Mouse (Mus musculus): ENCODE measurements around the gene Gm42372.

Gm42372 gene

GRCm38 (mm10) chr7:16959539-16960187 is 23.2 kb upstream of the Gm42372 start, which contains the start of gene Pnmal1:
Gene Pnmal1 (plus strand): TSS chr7:16959679.
- DNase-seq (ENCODE audit: low spot score in 2 of 2), result peak; percentile 88 to 95

DNA sequence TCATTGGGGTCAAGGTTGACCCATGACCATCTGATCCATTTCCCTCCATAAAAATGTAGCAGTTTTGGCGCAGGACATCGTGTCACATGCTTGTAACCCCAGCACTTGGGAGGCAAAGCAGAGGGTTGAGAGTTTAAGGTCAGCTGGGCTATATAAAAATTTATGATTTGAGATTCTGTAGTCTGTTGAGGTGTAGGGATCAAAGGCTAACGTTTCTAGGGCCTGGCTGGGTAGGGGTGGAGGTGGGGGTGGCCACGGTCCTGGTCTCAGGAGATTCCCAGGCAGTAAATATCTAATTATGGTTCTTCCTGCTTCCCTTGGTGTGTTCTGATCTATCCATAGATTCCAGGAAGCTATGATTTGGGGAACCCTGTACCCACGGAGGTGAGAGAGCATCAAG is 21.2 kb upstream of the Gm42372 start:
- DNase-seq (ENCODE audit: low spot score in 2 of 2), result no peak

DNA sequence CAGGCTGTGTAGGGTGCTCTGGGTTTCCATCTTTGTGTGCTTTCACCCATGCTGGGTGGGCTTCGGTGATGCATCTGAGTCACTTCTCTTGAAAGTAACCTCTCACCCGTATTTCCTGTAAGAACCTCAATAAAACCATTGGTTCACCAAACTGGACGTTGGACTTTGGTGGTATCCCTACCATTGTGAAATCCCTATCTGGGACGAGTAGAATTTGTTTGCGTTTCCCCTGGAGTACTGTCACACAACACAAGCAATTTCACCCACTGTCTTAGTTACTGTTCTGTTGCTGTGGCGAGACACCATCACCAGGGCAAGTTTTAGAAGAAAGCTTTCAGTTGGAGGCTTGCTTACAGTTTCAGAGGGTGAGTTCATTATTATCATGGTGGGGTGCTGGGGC is 14.5 kb upstream of the Gm42372 start:
- no peak for DNase-seq (ENCODE audit: low spot score in 2 of 2)

GRCm38 (mm10) chr7:16971160-16971559 is 11.7 kb upstream of the Gm42372 start:
- no peak for DNase-seq (ENCODE audit: low spot score in 2 of 2)

GRCm38 (mm10) chr7:16974018-16974417 is 8.9 kb upstream of the Gm42372 start:
- peak in 1 of 2 experiments; percentile 49 for DNase-seq (ENCODE audit: low spot score in 2 of 2)

DNA sequence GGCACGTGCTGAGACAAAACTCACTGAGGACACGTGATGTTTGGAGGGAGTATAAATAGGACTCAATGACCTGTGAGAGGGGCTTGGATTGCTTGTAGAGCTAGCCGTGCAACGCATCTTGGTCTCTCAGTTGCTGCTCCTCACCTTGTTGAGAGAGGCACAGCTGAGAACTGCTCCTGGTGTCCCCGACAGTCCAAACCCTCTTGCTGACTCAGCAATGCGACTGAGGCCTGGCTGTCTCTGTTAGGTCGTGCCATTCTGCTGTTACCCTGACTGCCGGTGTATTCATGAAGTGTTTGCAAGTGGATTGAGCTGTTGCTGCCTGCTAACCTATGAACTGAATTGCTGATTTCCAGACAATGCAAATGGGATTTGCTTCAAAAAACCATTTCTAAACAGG is 6.6 kb upstream of the Gm42372 start:
- no peak for DNase-seq (ENCODE audit: low spot score in 2 of 2)

GRCm38 (mm10) chr7:16978173-16978572 is 4.7 kb upstream of the Gm42372 start:
- DNase-seq (ENCODE audit: low spot score in 2 of 2), result no peak

GRCm38 (mm10) chr7:16978593-16978992 is 4.3 kb upstream of the Gm42372 start:
- DNase-seq (ENCODE audit: low spot score in 2 of 2), result no peak

- DNase-seq (ENCODE audit: low spot score in 2 of 2), result peak in 1 of 2 experiments; percentile 49
Observed at GRCm38 (mm10) chr7:16980348-16980747, 2.5 kb upstream of the Gm42372 start.

GRCm38 (mm10) chr7:16987541-16988149 is 4.8 kb downstream of the Gm42372 start:
- DNase-seq (ENCODE audit: low spot score in 2 of 2), result no peak

- no peak for DNase-seq (ENCODE audit: low spot score in 2 of 2)
Observed at GRCm38 (mm10) chr7:16988405-16988804, 5.5 kb downstream of the Gm42372 start.

DNA sequence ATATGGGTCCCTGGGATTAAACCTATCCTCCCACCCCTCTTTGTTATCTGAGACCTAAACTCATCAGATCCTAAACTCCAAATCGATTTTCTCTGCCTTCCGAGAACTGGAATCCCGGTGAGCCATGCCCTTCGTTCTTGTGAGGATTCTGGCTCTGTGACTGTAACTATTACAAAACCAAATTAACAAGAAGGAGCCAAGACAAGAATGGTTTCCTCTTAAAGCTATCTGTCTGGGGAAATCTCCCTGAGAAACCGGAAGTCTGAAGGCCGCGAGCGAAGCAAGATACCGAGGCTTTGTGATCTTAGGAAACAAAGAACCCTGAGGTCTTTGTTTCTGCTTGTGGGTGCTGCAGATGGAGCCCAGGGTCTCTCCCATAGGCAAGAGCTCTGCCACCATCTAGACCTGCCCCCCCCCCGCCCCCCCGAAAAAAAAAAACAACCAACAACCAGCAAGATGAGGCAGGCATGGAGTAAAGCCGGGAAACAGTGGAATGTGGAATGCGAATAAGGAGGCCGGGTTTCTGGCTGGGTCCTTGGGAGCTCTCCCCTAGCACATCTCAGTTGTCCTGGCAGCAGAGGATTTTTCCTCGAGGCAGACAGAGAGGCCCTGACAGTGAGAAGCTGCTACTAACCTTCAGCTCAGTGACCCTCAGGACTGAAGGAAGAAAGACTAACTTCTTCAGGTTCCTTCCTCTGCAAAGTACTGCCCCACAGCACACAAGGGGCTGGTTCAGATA is 7.3 kb downstream of the Gm42372 start:
- DNase-seq (ENCODE audit: low spot score in 2 of 2), result no peak

- no peak for DNase-seq (ENCODE audit: low spot score in 2 of 2)
Observed at GRCm38 (mm10) chr7:16991681-16992450, 9.0 kb downstream of the Gm42372 start.

GRCm38 (mm10) chr7:16992451-16992807 is 9.5 kb downstream of the Gm42372 start, which contains the start of gene Ccdc8:
Gene Ccdc8 (plus strand): TSS chr7:16992708.
- no peak for DNase-seq (ENCODE audit: low spot score in 2 of 2)

GRCm38 (mm10) chr7:16993651-16994399 is 10.9 kb downstream of the Gm42372 start:
- peak in 1 of 2 experiments; percentile 38 for DNase-seq (ENCODE audit: low spot score in 2 of 2)

GRCm38 (mm10) chr7:16994400-16994799 is 11.5 kb downstream of the Gm42372 start:
- DNase-seq (ENCODE audit: low spot score in 2 of 2), result no peak

DNA sequence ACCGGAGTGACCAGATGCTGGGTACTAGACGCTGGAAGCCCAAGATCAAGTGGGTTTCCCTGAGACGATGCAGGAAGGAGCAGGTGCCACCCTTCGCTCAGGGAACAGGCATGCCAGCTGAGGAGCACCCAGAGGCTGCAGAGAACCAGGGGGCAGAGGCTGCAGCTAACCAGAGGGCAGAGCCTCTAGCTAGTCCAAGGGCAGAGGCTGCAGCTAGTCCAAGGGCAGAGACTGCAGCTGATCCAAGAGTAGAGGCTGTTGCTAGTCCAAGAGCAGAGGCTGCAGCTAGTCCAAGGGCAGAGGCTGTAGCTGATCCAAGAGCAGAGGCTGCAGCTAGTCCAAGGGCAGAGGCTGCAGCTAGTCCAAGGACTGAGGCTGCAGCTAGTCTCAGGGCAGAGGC is 12.5 kb downstream of the Gm42372 start:
- DNase-seq (ENCODE audit: low spot score in 2 of 2), result no peak

- no peak for DNase-seq (ENCODE audit: low spot score in 2 of 2)
Observed at GRCm38 (mm10) chr7:16999233-16999632, 16.3 kb downstream of the Gm42372 start.

DNA sequence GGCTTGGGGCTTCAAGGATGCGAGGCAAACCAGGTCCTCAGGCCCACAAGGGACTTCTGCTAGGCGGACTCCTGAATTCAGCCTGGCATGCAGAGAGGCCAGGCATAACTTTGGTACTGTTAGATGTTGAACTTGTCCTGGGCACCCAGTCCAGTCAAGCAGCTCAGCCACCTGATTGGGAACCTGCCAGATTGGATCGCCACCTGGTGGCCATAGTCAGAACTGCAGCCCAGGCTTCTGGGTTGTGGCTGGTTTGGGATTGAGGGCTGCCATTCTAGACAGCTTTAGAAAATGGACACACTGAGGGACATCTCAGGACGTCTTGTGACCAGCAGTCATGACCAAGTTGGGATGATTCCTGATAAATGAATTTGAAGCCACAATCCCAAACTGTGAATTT is 16.8 kb downstream of the Gm42372 start:
- DNase-seq (ENCODE audit: low spot score in 2 of 2), result peak in 1 of 2 experiments; percentile 92

GRCm38 (mm10) chr7:17002375-17003195 is 19.7 kb downstream of the Gm42372 start:
- DNase-seq (ENCODE audit: low spot score in 2 of 2), result peak in 1 of 2 experiments; percentile 85

Data from left cerebral cortex, adult 9 months (tissue).